Mouse (Mus musculus) lung, embryonic 16.5 days (tissue): ENCODE measurements around the gene Map2k6. TPM values are rescaled to one million over a fixed set of nuclear protein-coding genes. Genes with fewer than 3 reads are reported as not detected.

ENCODE experiments used
- ATAC-seq: fragments of 200-750 bp; cut with Nextera tagmentation; 2 replicates; pipeline ENCODE4 v1.8.0; 2017; ENCODE audit warnings: low read depth, mild to moderate bottlenecking, moderate library complexity
- H3K27ac ChIP-seq: fragments of 300-500 bp; sonication (generic); 2 replicates; pipeline ENCODE4 v1.5.1; 2014; ENCODE audit warnings: mild to moderate bottlenecking, control low read depth, low read length
- H3K27me3 ChIP-seq: fragments of 300-500 bp; sonication (generic); 2 replicates; pipeline ENCODE4 v1.6.1; 2014; ENCODE audit warnings: low read depth, low read length, mixed read lengths; ENCODE audit not compliant: control insufficient read depth, insufficient read depth
- H3K36me3 ChIP-seq: fragments of 300-500 bp; sonication (generic); 2 replicates; pipeline ENCODE4 v1.6.1; 2014; ENCODE audit warnings: low read length; ENCODE audit not compliant: control insufficient read depth, insufficient read depth
- H3K4me1 ChIP-seq: fragments of 300-500 bp; sonication (generic); replicated peaks from 2 replicates; pipeline ENCODE4 v1.6.1; 2014; ENCODE audit warnings: low read length, mixed read lengths; ENCODE audit not compliant: control insufficient read depth, insufficient read depth
- H3K4me2 ChIP-seq: fragments of 300-500 bp; sonication (generic); 2 replicates; pipeline ENCODE4 v1.6.1; 2014; ENCODE audit warnings: low read depth, low read length, control low read depth
- H3K4me3 ChIP-seq: fragments of 300-500 bp; sonication (generic); 2 replicates; pipeline ENCODE4 v1.5.1; 2014; ENCODE audit warnings: mild to moderate bottlenecking, low read length, control low read depth
- H3K9ac ChIP-seq: fragments of 300-500 bp; sonication (generic); 2 replicates; pipeline ENCODE4 v1.6.1; 2014; ENCODE audit warnings: low read length, control low read depth
- H3K9me3 ChIP-seq: fragments of 300-500 bp; sonication (generic); 2 replicates; pipeline ENCODE4 v1.6.1; 2016; ENCODE audit warnings: low read length; ENCODE audit not compliant: control insufficient read depth
- WGBS: fragments of 180-500 bp; shearing (Covaris S2); extraction: QIAGEN DNeasy Blood & Tissue Kit; methylation state at CpG from one replicate; pipeline ENCODE4 v1.1.7; 2014; 5-methylcytosine and 5-hydroxymethylcytosine counted together
- polyA plus RNA-seq: library from polyadenylated mRNA; unstranded; fragments of >200 nt; fragmentation: Nextera tagmentation; extraction: Ambion mirVana; gene quantifications from 2 replicates; pipeline ENCODE4 v1.2.1, GENCODE M21; 2015

Map2k6 gene
- polyA plus RNA-seq, 1 experiment from 2014 or later = 17.6 TPM

DNA sequence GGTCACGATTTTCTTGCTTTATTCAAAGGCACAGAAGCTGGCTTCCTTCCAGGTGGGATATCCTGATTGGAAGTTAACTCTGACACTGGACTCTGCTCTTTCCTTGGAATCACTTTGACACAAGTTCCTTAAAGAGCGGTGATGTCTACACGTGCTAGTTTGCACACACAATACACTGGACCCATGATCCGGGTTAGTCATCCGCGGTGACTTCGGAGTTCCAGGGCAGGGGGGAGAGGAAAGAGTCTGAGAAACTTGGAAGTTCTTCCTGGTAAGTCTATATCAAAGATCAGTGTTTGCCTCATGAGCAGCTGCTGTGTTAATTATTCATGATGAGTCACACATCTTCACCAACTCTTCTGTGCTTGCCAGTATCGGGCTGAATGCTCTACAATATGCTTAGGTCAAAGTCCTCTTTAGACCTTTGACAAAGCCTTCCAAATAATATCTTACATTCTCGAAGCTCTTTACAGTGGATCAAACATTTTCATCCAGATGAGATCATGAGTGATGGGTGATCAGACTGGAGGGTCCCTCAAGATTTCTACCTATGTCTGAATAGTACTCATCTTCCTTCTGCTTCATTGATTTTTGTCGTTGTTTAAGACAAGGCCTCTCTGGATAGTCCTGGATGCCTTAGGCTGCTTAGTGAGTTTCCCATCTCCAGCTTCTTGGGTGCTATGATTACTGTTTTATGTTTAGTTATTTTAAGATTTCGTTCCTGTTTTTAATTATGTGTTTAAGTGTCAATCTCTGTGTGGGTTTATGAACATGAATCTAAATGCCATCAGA is 145.7 kb downstream of the Map2k6 start:
- H3K4me2 ChIP-seq = no peak overlapping the region
- WGBS = 69% methylated on average over 11 of the region's 11 CpGs

DNA sequence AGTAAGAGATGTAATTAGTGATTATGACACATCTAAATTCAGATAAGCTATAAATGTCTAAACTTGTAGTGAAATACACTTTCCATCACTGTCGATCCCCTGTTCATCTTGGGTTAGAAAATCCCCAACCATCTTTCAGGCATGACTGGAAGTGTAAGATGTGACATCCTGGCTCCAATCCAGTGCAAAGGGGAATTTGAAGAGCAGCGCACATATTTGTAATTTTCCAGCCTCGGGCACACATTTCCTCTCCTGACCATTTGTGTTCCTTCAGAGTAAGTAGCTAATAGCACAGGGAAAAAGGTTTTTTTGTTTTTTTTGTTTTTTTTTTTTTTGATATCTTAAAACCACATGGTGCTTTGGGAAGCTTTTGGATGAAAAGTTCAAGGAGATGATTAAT is 146.5 kb downstream of the Map2k6 start:
- Histone ChIP-seq H3K4me2 (no peak overlapping the region), H3K27me3 (no peaks in the 10 kb centered on the region), H3K36me3 (no peaks in the 10 kb centered on the region), H3K9me3 (0 out of 2 replicates have a peak, but pooled peaks cover 3% of the 10 kb centered on the region), H3K27ac (no peak overlapping the region), H3K4me1 (no peaks in the 10 kb centered on the region), H3K9ac (no peak overlapping the region), H3K4me3 (no peak overlapping the region)
- no peak for ATAC-seq
- WGBS = 37% methylated on average over 3 of the region's 3 CpGs

More for the DNA sequence above, 145.7 kb downstream of the Map2k6 start:
- no peak overlapping the region for H3K9ac ChIP-seq
- H3K27ac ChIP-seq = no peak overlapping the region
- H3K9me3 ChIP-seq = 0 out of 2 replicates have a peak, but pooled peaks cover 5% of the 10 kb centered on the region
- H3K36me3 ChIP-seq = no peaks in the 10 kb centered on the region
- H3K4me3 ChIP-seq = no peak overlapping the region
- no peaks in the 10 kb centered on the region for H3K27me3 ChIP-seq
- ATAC-seq = no peak
- no peaks in the 10 kb centered on the region for H3K4me1 ChIP-seq

DNA sequence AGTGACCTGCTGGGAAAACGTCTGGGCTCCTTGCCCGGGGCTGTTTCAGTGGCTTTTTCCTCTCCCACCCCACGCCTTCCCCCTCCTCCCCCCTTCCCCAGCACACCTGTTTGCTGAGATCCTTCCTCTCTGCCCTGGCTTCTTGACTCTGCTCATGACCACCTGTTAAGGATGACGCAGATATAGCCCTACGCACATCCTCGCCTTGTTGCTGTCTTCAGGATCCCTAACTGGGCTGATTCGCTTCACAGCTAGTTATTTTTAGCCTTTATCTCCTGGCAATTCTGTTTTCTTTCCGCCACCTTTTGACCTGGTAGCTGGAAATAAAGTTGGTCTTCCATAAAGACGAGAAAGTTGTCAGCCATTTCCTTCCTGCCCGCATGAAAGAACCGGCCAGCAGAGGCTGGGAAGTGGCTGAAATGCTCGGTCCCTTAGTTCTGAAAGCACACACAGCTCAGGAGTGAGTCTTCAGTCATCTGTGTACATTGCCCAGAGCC is 152.6 kb downstream of the Map2k6 start:
- no peaks in the 10 kb centered on the region for H3K9me3 ChIP-seq
- no peaks in the 10 kb centered on the region for H3K36me3 ChIP-seq
- no peak overlapping the region for H3K4me3 ChIP-seq
- no peak overlapping the region for H3K4me2 ChIP-seq
- no peak overlapping the region for H3K27ac ChIP-seq
- 65% methylated on average over 12 of the region's 12 CpGs for WGBS
- ATAC-seq = no peak
- no peak overlapping the region for H3K9ac ChIP-seq
- H3K27me3 ChIP-seq = no peaks in the 10 kb centered on the region
- H3K4me1 ChIP-seq = no peaks in the 10 kb centered on the region

DNA sequence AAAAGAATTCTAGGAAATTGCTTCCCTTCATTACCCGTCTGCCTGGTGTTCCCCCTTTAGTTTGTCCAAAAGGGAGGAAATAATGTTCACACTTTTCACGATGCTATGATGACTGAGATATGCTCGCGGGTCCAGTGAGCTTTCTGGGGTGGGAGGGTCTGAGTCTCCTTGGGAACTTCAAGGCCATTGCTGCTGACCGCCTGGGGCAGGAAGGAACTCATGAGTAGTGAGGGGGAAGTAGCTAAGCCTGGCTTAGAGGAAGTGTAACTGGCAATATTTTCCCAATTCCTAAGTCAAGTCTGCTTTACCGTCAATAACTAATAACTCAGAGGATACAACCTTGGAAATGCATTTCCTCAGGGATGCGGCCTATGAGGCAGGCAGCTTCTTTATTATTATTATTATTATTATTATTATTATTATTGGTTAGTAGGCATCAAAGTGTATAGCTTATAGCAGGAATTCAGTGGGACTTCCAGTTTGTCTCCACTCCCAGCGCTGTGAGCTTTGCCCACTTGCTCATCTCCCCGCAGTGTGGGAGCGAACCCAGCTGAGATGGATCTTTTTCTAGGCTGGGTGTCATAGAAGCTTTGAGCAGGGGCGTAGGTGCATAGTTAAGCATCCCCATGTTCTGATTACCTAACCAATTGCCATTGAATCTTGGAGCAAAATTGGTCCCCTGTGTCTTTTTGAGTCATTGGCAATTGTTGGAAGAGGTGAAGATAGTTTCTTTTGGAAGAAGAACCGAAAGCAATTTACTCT is 163.6 kb downstream of the Map2k6 start:
- no peak overlapping the region for H3K4me3 ChIP-seq
- no peak overlapping the region for H3K4me2 ChIP-seq
- 75% methylated on average over 12 of the region's 12 CpGs for WGBS
- H3K27ac ChIP-seq = no peak overlapping the region
- no peaks in the 10 kb centered on the region for H3K9me3 ChIP-seq
- no peaks in the 10 kb centered on the region for H3K27me3 ChIP-seq
- H3K36me3 ChIP-seq = no peaks in the 10 kb centered on the region
- ATAC-seq = no peak
- no peaks in the 10 kb centered on the region for H3K4me1 ChIP-seq
- no peak overlapping the region for H3K9ac ChIP-seq

DNA sequence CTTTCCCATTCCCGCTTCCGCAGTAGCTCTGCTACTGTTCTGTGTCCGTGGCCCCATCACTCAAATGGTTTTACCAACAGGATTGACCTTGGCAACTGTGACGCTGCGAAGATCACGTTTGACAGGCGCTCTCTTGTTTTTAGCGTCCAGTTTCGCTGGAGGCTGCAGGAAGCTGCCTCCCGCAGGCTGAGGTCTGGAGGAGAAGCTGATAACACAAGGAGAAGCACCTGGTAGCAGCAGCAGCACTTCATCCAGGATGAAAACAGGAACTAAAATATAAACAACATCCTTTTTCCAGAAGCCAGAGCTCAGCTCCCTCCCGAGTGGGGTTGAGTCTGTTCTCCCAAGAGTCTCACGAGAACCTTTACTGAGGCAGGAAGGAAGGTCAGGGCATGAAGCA is 164.3 kb downstream of the Map2k6 start:
- ATAC-seq = peak; percentile 23; the same call in 1 of the 2 replicates
- 30% methylated on average over 12 of the region's 12 CpGs for WGBS
- Histone ChIP-seq H3K4me1 (no peaks in the 10 kb centered on the region), H3K27ac (no peak overlapping the region), H3K36me3 (no peaks in the 10 kb centered on the region), H3K4me3 (no peak overlapping the region), H3K9ac (no peak overlapping the region), H3K9me3 (no peaks in the 10 kb centered on the region), H3K27me3 (no peaks in the 10 kb centered on the region), H3K4me2 (0 out of 2 replicates have a peak overlapping the region, but pooled peaks have one; percentile 11)

DNA sequence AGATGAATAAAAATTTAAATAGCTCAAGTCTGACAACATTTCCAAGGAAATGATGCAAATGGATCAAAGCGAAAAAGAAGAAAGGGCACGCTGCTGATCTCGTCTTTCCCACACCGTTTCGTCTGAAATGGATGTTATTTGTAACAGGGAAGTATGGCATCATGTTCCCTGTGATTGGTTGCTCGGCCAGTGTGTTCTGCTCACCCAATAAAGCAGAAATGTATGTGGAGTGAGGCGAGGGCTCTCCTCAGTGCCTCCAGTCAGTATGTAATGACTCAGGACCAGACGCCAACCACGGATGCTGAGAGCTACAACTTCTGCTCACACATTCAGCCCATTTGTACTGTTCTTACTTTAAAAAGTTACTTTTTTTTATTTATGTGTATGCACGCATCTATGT is 164.9 kb downstream of the Map2k6 start:
- Histone ChIP-seq H3K27ac (no peak overlapping the region), H3K27me3 (no peaks in the 10 kb centered on the region), H3K4me3 (no peak overlapping the region), H3K36me3 (no peaks in the 10 kb centered on the region), H3K9me3 (no peaks in the 10 kb centered on the region), H3K4me1 (no peaks in the 10 kb centered on the region), H3K4me2 (no peak overlapping the region), H3K9ac (no peak overlapping the region)
- no peak for ATAC-seq
- WGBS = 60% methylated on average over 10 of the region's 10 CpGs

DNA sequence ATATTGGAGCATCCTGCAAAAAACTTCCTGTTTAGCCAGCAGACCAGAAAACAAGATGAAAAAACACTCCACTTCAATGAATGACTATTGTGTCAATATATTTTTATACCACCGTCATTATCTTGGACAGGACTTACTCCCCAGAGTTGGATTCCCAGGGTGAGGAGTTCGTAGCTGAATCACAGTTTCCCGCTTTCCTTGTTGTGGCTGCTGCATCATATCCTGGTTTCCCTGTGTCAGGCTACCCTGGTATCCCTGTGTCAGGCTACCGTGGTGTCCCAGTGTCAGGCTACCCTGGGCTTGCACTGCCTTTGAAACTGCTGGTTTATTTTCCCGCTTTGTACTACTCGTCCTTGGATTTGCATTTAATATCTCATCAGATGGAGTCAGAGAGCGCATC is 167.4 kb downstream of the Map2k6 start:
- H3K4me2 ChIP-seq = no peak overlapping the region
- 74% methylated on average over 7 of the region's 7 CpGs for WGBS
- H3K27me3 ChIP-seq = no peaks in the 10 kb centered on the region
- H3K4me1 ChIP-seq = no peaks in the 10 kb centered on the region
- no peak overlapping the region for H3K27ac ChIP-seq
- no peaks in the 10 kb centered on the region for H3K36me3 ChIP-seq
- no peaks in the 10 kb centered on the region for H3K9me3 ChIP-seq
- no peak overlapping the region for H3K9ac ChIP-seq
- no peak overlapping the region for H3K4me3 ChIP-seq
- ATAC-seq = no peak

DNA sequence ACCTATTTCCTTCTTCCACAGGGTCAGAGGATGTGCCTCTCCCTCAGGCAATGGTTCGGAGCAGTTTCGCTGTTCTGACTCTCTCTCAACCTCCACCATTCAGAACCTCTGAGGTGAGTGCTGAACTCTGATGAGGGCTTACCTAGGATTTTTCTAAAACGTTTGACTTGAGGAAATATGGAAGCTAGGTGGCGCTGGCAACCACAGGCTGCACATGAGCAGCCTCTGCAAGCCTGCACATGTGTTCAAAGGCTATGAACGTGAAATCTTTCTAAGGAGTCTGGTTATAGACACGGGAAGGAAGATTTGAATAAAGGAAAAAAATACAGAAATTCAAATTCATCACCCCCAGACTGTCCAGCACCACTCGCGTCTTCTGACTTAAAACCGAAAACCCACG is 173.6 kb downstream of the Map2k6 start:
- no peak for ATAC-seq
- H3K4me3 ChIP-seq = no peak overlapping the region
- no peaks in the 10 kb centered on the region for H3K36me3 ChIP-seq
- H3K4me1 ChIP-seq = no peaks in the 10 kb centered on the region
- no peak overlapping the region for H3K9ac ChIP-seq
- no peak overlapping the region for H3K27ac ChIP-seq
- WGBS = 53% methylated on average over 10 of the region's 10 CpGs
- no peaks in the 10 kb centered on the region for H3K9me3 ChIP-seq
- H3K4me2 ChIP-seq = no peak overlapping the region
- H3K27me3 ChIP-seq = no peaks in the 10 kb centered on the region
